Mouse (Mus musculus) G1E (cell line): ENCODE measurements around the gene Tmem88b. TPM values are rescaled to one million over a fixed set of nuclear protein-coding genes. Genes with fewer than 3 reads are reported as not detected.
A peak's percentile ranks its signal among the peaks of the same experiment; 100 is the strongest.

Source experiments
- ATAC-seq: 2 replicates; pipeline ENCODE4 v1.8.0; 2016; ENCODE audit warnings: mild to moderate bottlenecking; ENCODE audit not compliant: insufficient number of reproducible peaks, poor library complexity, low FRiP score, severe bottlenecking; ENCODE audit errors: extremely low read depth
- DNase-seq: peaks from one replicate; pipeline ENCODE4 v3.0.0; 2012; ENCODE audit warnings: low spot score
- H3K27me3 ChIP-seq: 2 replicates; pipeline ENCODE4 v1.6.1; 2012; ENCODE audit warnings: mild to moderate bottlenecking, low read length, inconsistent platforms; ENCODE audit not compliant: insufficient read depth
- H3K36me3 ChIP-seq: replicated peaks from 2 replicates; pipeline ENCODE3; 2012; ENCODE audit warnings: mild to moderate bottlenecking, inconsistent platforms
- H3K4me1 ChIP-seq: 2 replicates; pipeline ENCODE4 v1.6.1; 2012; ENCODE audit warnings: low read depth, low read length, inconsistent platforms, mixed read lengths; ENCODE audit not compliant: insufficient read depth
- H3K4me3 ChIP-seq: 2 replicates; pipeline ENCODE4 v1.5.1; 2012; ENCODE audit warnings: low read depth, mild to moderate bottlenecking, inconsistent platforms, low read length, moderate library complexity, mixed read lengths
- H3K9me3 ChIP-seq: replicated peaks from 2 replicates; pipeline ENCODE4 v1.6.1; 2012; ENCODE audit warnings: inconsistent platforms
- CTCF ChIP-seq: IDR thresholded peaks from 2 replicates; pipeline ENCODE4 v1.5.1; 2012; ENCODE audit warnings: low read depth, low read length, inconsistent platforms, mixed read lengths
- GATA1 ChIP-seq: IDR thresholded peaks from 2 replicates; pipeline ENCODE4 v1.6.1; 2012; ENCODE audit warnings: borderline replicate concordance, low read length, inconsistent platforms, mixed read lengths
- GATA2 ChIP-seq: IDR thresholded peaks from 2 replicates; pipeline ENCODE4 v1.6.1; 2012; ENCODE audit warnings: low read depth, low read length, inconsistent platforms, borderline replicate concordance
- POLR2AphosphoS5 ChIP-seq: IDR thresholded peaks from 2 replicates; pipeline ENCODE4 v1.6.1; 2012; ENCODE audit warnings: low read depth, low read length, inconsistent platforms; ENCODE audit not compliant: insufficient replicate concordance
- TAL1 ChIP-seq: conservative IDR thresholded peaks from 2 replicates; pipeline ENCODE4 v1.6.1; 2012; ENCODE audit warnings: low read depth, low read length, inconsistent platforms, mixed read lengths
- polyA plus RNA-seq: library from polyadenylated mRNA; stranded (reverse); fragments of >175 nt; gene quantifications from 2 replicates; pipeline ENCODE4 v1.2.3, GENCODE M21; 2012
- total RNA-seq, 2 experiments: library from RNA; stranded (forward) in 1 of 2; stranded (reverse) in 1 of 2; fragments of 200-1000 nt in 1 of 2; fragments of >200 nt in 1 of 2; fragmentation: Nextera tagmentation in 1 of 2; gene quantifications; 2 replicates each; pipeline ENCODE4 v1.2.3; 2014 to 2017

The Tmem88b gene
- not detected in 2 replicates for total RNA-seq (2014; fragmentation: Nextera tagmentation)
- total RNA-seq (2017): 0.05 and 0.06 TPM in 2 replicates
- 0.01 TPM in 1 of 2 replicates, not detected in the other for polyA plus RNA-seq

- Histone ChIP-seq H3K4me3 (peak within 1 kb of the TSS; percentile 76), H3K36me3 (no peaks in the 10 kb centered on the region), H3K4me1 (peaks cover 31% of the 10 kb centered on the region), H3K27me3 (peaks cover 46% of the 10 kb centered on the region), H3K9me3 (no peaks in the 10 kb centered on the region)
- TF ChIP-seq POLR2AphosphoS5 (no peak), CTCF (0 out of 2 replicates have a peak, but pooled peaks have one; percentile 19), GATA2 (no peak), TAL1 (no peak), GATA1 (no peak)
- ATAC-seq (peak; percentile 48; the same call in 1 of the 2 replicates), DNase-seq (no peak)
Observed at GRCm38 (mm10) chr4:155785819-155786218, at the start of gene Tmem88b. Gene Tmem88b, minus strand, starts transcription at chr4:155785874.

- Histone ChIP-seq H3K4me1 (peaks cover 36% of the 10 kb centered on the region), H3K36me3 (peaks cover 48% of the 10 kb centered on the region)
- ATAC-seq: peak; percentile 48
Observed at GRCm38 (mm10) chr4:155833836-155834235, 48.2 kb upstream of the Tmem88b start.

DNA sequence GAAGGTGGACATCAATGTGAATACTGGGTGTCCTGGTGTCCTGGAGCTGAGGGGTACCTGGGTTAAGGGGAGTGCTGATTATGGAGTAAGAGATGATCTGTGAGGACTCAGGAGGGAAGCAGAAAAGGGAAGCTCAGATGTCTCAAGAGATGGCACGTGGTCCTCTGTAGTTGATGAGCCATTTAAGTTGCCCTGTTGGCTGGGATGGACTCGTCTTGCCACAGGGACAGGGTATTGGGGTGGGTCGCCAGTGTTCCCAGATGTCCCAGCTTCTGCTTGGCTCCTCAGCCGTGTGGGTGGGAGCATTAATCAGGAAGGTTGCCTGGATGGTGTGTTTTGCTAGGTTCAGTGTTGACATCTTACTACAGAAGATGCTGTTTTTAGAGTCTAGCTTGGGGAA lies 47.6 kb upstream of the Tmem88b start:
- DNase-seq: no peak
- Histone ChIP-seq H3K4me3 (no peak overlapping the region; the same call in 1 of the 2 replicates), H3K9me3 (no peaks in the 10 kb centered on the region), H3K27me3 (no peaks in the 10 kb centered on the region), H3K36me3 (peaks cover 52% of the 10 kb centered on the region), H3K4me1 (peaks cover 36% of the 10 kb centered on the region)
- no peak for ATAC-seq
- TF ChIP-seq POLR2AphosphoS5 (no peak), GATA1 (no peak), CTCF (no peak), GATA2 (no peak), TAL1 (no peak)

More at GRCm38 (mm10) chr4:155833836-155834235, 48.2 kb upstream of the Tmem88b start:
- peak; percentile 40; the same call in 1 of the 2 replicates for TF ChIP-seq CTCF
- no peak for TF ChIP-seq GATA2
- no peak overlapping the region for H3K4me3 ChIP-seq
- peak; percentile 63 for DNase-seq
- H3K27me3 ChIP-seq: no peaks in the 10 kb centered on the region
- H3K9me3 ChIP-seq: no peaks in the 10 kb centered on the region

GRCm38 (mm10) chr4:155832321-155832720 lies 46.6 kb upstream of the Tmem88b start:
- DNase-seq (no peak), ATAC-seq (no peak)
- TF ChIP-seq POLR2AphosphoS5 (no peak), CTCF (no peak), TAL1 (no peak), GATA1 (no peak), GATA2 (no peak)

DNA sequence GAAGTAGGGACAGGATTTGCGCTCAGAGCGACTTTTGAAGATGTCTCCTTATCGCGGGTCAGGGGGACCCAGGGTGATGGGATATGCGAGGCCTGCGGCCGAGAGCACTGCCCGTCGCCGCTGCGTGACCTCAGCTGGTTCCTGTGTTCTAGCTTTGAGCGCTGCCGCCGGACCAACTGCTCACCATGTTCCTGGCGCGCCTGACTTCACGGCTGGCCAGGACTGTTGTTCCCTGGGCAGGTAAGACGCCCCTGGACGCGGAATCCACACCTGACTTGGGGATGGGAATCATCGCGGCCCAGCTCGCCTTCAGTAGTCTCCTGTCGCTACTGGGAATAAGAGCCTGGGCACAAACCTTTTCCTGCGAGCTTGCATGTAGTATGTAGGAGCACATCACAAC lies 46.2 kb upstream of the Tmem88b start:
- Histone ChIP-seq H3K4me1 (peaks cover 42% of the 10 kb centered on the region), H3K9me3 (no peaks in the 10 kb centered on the region), H3K4me3 (peak overlapping the region; percentile 93), H3K36me3 (peaks cover 66% of the 10 kb centered on the region), H3K27me3 (no peaks in the 10 kb centered on the region)
- TF ChIP-seq CTCF (no peak), TAL1 (no peak), GATA2 (no peak), GATA1 (no peak), POLR2AphosphoS5 (no peak)
- ATAC-seq: no peak
- DNase-seq: no peak

More at GRCm38 (mm10) chr4:155832321-155832720, 46.6 kb upstream of the Tmem88b start:
- H3K9me3 ChIP-seq: no peaks in the 10 kb centered on the region
- H3K36me3 ChIP-seq: peaks cover 61% of the 10 kb centered on the region
- H3K4me3 ChIP-seq: peak overlapping the region; percentile 93
- H3K27me3 ChIP-seq: no peaks in the 10 kb centered on the region
- peaks cover 40% of the 10 kb centered on the region for H3K4me1 ChIP-seq

GRCm38 (mm10) chr4:155831205-155831766 lies 45.6 kb upstream of the Tmem88b start, which contains the start of gene Aurkaip1:
Gene Aurkaip1, plus strand, starts transcription at chr4:155831272.
- Histone ChIP-seq H3K36me3 (peaks cover 71% of the 10 kb centered on the region), H3K4me1 (peaks cover 42% of the 10 kb centered on the region), H3K9me3 (no peaks in the 10 kb centered on the region), H3K27me3 (no peaks in the 10 kb centered on the region), H3K4me3 (peak within 1 kb of the TSS; percentile 93)
- TF ChIP-seq CTCF (peak; percentile 56), POLR2AphosphoS5 (no peak), GATA1 (no peak)
- DNase-seq (peak; percentile 87), ATAC-seq (peak; percentile 91)
